In genomic region chr12:9029506-9029887, GRCm38 (mm10) we compare ENCODE assay signal across 8 mouse cellular contexts. TPM values are rescaled to one million over a fixed set of nuclear protein-coding genes. Genes with fewer than 3 reads are reported as not detected.
A peak's percentile ranks its signal among the peaks of the same experiment; 100 is the strongest.
DNase-seq lines count a peak whose midpoint lies in the region; ATAC-seq and TF ChIP-seq lines count a peak whose summit lies in the region.

No protein-coding gene starts in this region.

- TF ChIP-seq CTCF in cortical plate, adult 2 months (IDR thresholded peaks at IDR 0.05; ENCODE audit: extremely low read depth, insufficient read depth, low read length) = no peak
- TF ChIP-seq CTCF in thymus, adult 2 months (IDR thresholded peaks at IDR 0.05; ENCODE audit: borderline replicate concordance, control insufficient read depth, extremely low read depth, insufficient read depth, low read length, poor library complexity) = no peak

- no peak for TF ChIP-seq POLR2A in cortical plate, adult 2 months (IDR thresholded peaks at IDR 0.05; ENCODE audit: extremely low read depth, insufficient read depth, low read length)
- TF ChIP-seq POLR2A in thymus, adult 2 months (IDR thresholded peaks at IDR 0.05; ENCODE audit: control insufficient read depth, extremely low read depth, insufficient read depth, low read length, poor library complexity) = no peak

- peak overlapping the region; percentile 47 for H3K4me3 ChIP-seq in kidney, embryonic 14.5 days (ENCODE audit: low read length)
- peak overlapping the region; percentile 65; the same call in 1 of the 2 replicates for H3K4me3 ChIP-seq in cortical plate, adult 2 months (ENCODE audit: insufficient read depth, low read length)
- peak overlapping the region; percentile 41 for H3K4me3 ChIP-seq in intestine, embryonic 14.5 days (ENCODE audit: low read depth, low read length)
- H3K4me3 ChIP-seq in midbrain, embryonic 16.5 days (ENCODE audit: low read depth, low read length) = peak overlapping the region; percentile 73
- H3K4me3 ChIP-seq in thymus, adult 2 months (ENCODE audit: control insufficient read depth, insufficient read depth, low read length) = no peak overlapping the region

- H3K9ac ChIP-seq in kidney, embryonic 14.5 days (ENCODE audit: low read depth, low read length) = peak overlapping the region; percentile 82
- peak overlapping the region; percentile 87 for H3K9ac ChIP-seq in intestine, embryonic 14.5 days (ENCODE audit: low read length)
- peak overlapping the region; percentile 84; the same call in 1 of the 2 replicates for H3K9ac ChIP-seq in midbrain, embryonic 16.5 days (ENCODE audit: low read depth, low read length)

- peak overlapping the region; percentile 99 for H3K27ac ChIP-seq in kidney, embryonic 14.5 days (ENCODE audit: low read depth, low read length)
- H3K27ac ChIP-seq in cortical plate, adult 2 months (ENCODE audit: insufficient read depth, low read length) = no peak overlapping the region
- H3K27ac ChIP-seq in intestine, embryonic 14.5 days (ENCODE audit: low read depth) = peak overlapping the region; percentile 93
- H3K27ac ChIP-seq in midbrain, embryonic 16.5 days (ENCODE audit: low read length) = peak overlapping the region; percentile 99
- no peak overlapping the region for H3K27ac ChIP-seq in thymus, adult 2 months (ENCODE audit: control insufficient read depth, insufficient read depth, low read length)

- WGBS in kidney, embryonic 14.5 days = 52% methylated on average over 4 of the region's 4 CpGs
- 53% methylated on average over 4 of the region's 4 CpGs for WGBS in intestine, embryonic 14.5 days
- 59% methylated on average over 4 of the region's 4 CpGs for WGBS in midbrain, embryonic 16.5 days
- 5% methylated on average over 4 of the region's 4 CpGs for WGBS in thymus, adult 2 months

- no peak for DNase-seq in kidney, adult 18-20 months
- DNase-seq in intestine, embryonic 14.5 days (ENCODE audit: low spot score) = no peak
- DNase-seq in gastrocnemius, postnatal 4 days (ENCODE audit: low spot score in 2 of 2) = no peak
- DNase-seq in spleen, adult 18-20 months = no peak
- no peak for DNase-seq in thymus, adult 2 months

- ATAC-seq in kidney, embryonic 14.5 days (ENCODE audit: low FRiP score, low TSS enrichment) = peak; percentile 53
- ATAC-seq in intestine, embryonic 14.5 days (replicated peaks; ENCODE audit: low FRiP score, low TSS enrichment, low read depth) = peak; percentile 65
- peak; percentile 62 for ATAC-seq in midbrain, embryonic 16.5 days

- peak overlapping the region; percentile 55; the same call in 1 of the 2 replicates for H3K4me2 ChIP-seq in kidney, embryonic 14.5 days (replicated peaks; ENCODE audit: low read depth, low read length)
- peak overlapping the region; percentile 84 for H3K4me2 ChIP-seq in intestine, embryonic 14.5 days (ENCODE audit: low read length)
- H3K4me2 ChIP-seq in midbrain, embryonic 16.5 days (ENCODE audit: low read length) = peak overlapping the region; percentile 73; the same call in 1 of the 2 replicates

- H3K9me3 ChIP-seq in kidney, embryonic 14.5 days (ENCODE audit: control insufficient read depth, low read length) = no peaks in the 10 kb centered on the region
- no peaks in the 10 kb centered on the region for H3K9me3 ChIP-seq in intestine, embryonic 14.5 days (ENCODE audit: control insufficient read depth, low read length)
- no peaks in the 10 kb centered on the region for H3K9me3 ChIP-seq in midbrain, embryonic 16.5 days (replicated peaks; ENCODE audit: control insufficient read depth, low read length, poor library complexity, severe bottlenecking)

- H3K36me3 ChIP-seq in kidney, embryonic 14.5 days (ENCODE audit: control insufficient read depth, insufficient read depth, low read length) = peaks cover 4% of the 10 kb centered on the region; the same call in 1 of the 2 replicates
- no peaks in the 10 kb centered on the region for H3K36me3 ChIP-seq in intestine, embryonic 14.5 days (ENCODE audit: control insufficient read depth, insufficient read depth, low read length)
- H3K36me3 ChIP-seq in midbrain, embryonic 16.5 days (ENCODE audit: control insufficient read depth, insufficient read depth, low read length) = peaks cover 4% of the 10 kb centered on the region
- no peaks in the 10 kb centered on the region for H3K36me3 ChIP-seq in thymus, adult 2 months (ENCODE audit: control insufficient read depth, insufficient read depth, low read length)

- no peaks in the 10 kb centered on the region for H3K4me1 ChIP-seq in kidney, embryonic 14.5 days (ENCODE audit: control insufficient read depth, insufficient read depth, low read length)
- no peaks in the 10 kb centered on the region for H3K4me1 ChIP-seq in cortical plate, adult 2 months (ENCODE audit: control insufficient read depth, insufficient read depth, low read length)
- no peaks in the 10 kb centered on the region for H3K4me1 ChIP-seq in intestine, embryonic 14.5 days (replicated peaks; ENCODE audit: control insufficient read depth, insufficient read depth, low read length)
- peaks cover 6% of the 10 kb centered on the region; the same call in 1 of the 2 replicates for H3K4me1 ChIP-seq in midbrain, embryonic 16.5 days (ENCODE audit: control insufficient read depth, insufficient read depth, low read length)
- H3K4me1 ChIP-seq in thymus, adult 2 months (replicated peaks; ENCODE audit: control insufficient read depth, insufficient read depth, low read length) = no peaks in the 10 kb centered on the region

- H3K27me3 ChIP-seq in kidney, embryonic 14.5 days (ENCODE audit: control insufficient read depth, insufficient read depth, low read length) = no peaks in the 10 kb centered on the region
- H3K27me3 ChIP-seq in intestine, embryonic 14.5 days (replicated peaks; ENCODE audit: control insufficient read depth, insufficient read depth, low read length) = no peaks in the 10 kb centered on the region
- no peaks in the 10 kb centered on the region for H3K27me3 ChIP-seq in midbrain, embryonic 16.5 days (ENCODE audit: control insufficient read depth, insufficient read depth, low read depth, low read length)
- no peaks in the 10 kb centered on the region for H3K27me3 ChIP-seq in thymus, adult 2 months (ENCODE audit: control insufficient read depth, insufficient read depth, low read length)

RNA-seq across cellular contexts. Expression of gene Ttc32, which starts 0.3 kb away (rescaled TPM):
- 26.1 and 30.4 TPM in 2 replicates for polyA plus RNA-seq in kidney, embryonic 14.5 days (2014; fragmentation: Nextera tagmentation; extraction: Ambion mirVana)
- 4.1 and 4.3 TPM in 2 replicates for polyA plus RNA-seq in cortical plate, adult 2 months (2012; rRNA removed)
- 25.3 and 25.6 TPM in 2 replicates for polyA plus RNA-seq in intestine, embryonic 14.5 days (2014; fragmentation: Nextera tagmentation; extraction: Ambion mirVana)
- 6.0 and 7.0 TPM in 2 replicates for polyA plus RNA-seq in midbrain, embryonic 16.5 days (2015; fragmentation: Nextera tagmentation; extraction: Ambion mirVana)
- 10 to 100 TPM in 1 of 2 experiments, 1 to 10 TPM in 1; 9.6 to 11.7 TPM for total RNA-seq in gastrocnemius, postnatal 4 days (2021)
- polyA plus RNA-seq in thymus, adult 2 months (2012; rRNA removed) = 12.6 TPM in 2 replicates

RNA-seq across cellular contexts. Expression of gene Wdr35, which starts 55.8 kb away (rescaled TPM):
- polyA plus RNA-seq in kidney, embryonic 14.5 days (2014; fragmentation: Nextera tagmentation; extraction: Ambion mirVana) = 9.9 and 21.9 TPM in 2 replicates
- 20.3 and 20.8 TPM in 2 replicates for polyA plus RNA-seq in cortical plate, adult 2 months (2012; rRNA removed)
- polyA plus RNA-seq in intestine, embryonic 14.5 days (2014; fragmentation: Nextera tagmentation; extraction: Ambion mirVana) = 13.2 and 16.6 TPM in 2 replicates
- polyA plus RNA-seq in midbrain, embryonic 16.5 days (2015; fragmentation: Nextera tagmentation; extraction: Ambion mirVana) = 25.4 and 25.5 TPM in 2 replicates
- total RNA-seq in gastrocnemius, postnatal 4 days (2021) = 10 to 100 TPM; 14.6 to 17.2 TPM
- 1.6 and 1.8 TPM in 2 replicates for polyA plus RNA-seq in thymus, adult 2 months (2012; rRNA removed)

Comparison
In these comparisons a context has a peak if more than half of its experiments do, and no peak if none do; other contexts are left out.
1. H3K27ac ChIP-seq: peak in kidney, embryonic 14.5 days (single experiment), intestine, embryonic 14.5 days (single experiment) and midbrain, embryonic 16.5 days (single experiment); none in cortical plate, adult 2 months (single experiment) and thymus, adult 2 months (single experiment).
2. Peak in every context shown above with its lines, with median percentiles within 50 percentile points of each other: ATAC-seq, H3K4me2 ChIP-seq and H3K9ac ChIP-seq.